Mouse (Mus musculus): ENCODE data around the gene Eif4h.

- TF ChIP-seq POLR2A (IDR thresholded peaks at IDR 0.05; ENCODE audit: extremely low read depth, insufficient read depth, low read length) (no peak), CTCF (IDR thresholded peaks at IDR 0.05; ENCODE audit: low read depth, low read length) (no peak)
Measured at GRCm38 (mm10) chr5:134674977-134675376, 35.7 kb upstream of the Eif4h start.

Measured in liver, adult 2 months (tissue).